Mouse (Mus musculus): ENCODE measurements around the gene Gm13212. TPM values are rescaled to one million over a fixed set of nuclear protein-coding genes. Genes with fewer than 3 reads are reported as not detected.
"Not testable (repeated sequence)": the region's sequence is repeated elsewhere in the genome, so short reads cannot be mapped to it uniquely, and the experiment has no call there.

The Gm13212 gene
- polyA plus RNA-seq (2015; fragmentation: Nextera tagmentation; extraction: Ambion mirVana): 0.65 and 0.70 TPM in 2 replicates

DNA sequence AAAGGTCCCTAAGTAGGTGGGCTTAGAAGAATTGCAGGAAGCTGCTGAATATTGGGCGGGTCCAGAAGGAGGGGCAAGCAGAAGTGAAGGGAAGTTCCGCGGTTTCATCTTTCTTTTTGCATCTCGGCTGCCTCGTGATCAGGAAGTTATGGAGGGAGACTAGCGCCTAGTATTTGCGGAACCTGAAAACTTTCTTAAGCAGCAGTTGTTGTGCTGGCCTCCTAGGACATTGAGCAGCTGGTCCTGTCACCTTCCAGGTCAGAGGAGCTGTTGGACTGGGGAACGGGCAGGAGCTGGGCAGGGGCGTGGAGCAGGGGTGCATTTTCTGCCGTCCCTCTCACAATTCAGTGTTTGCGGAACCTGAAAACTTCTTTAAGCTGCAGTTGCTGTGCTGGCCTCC is at the start of gene Gm13212:
Gene Gm13212 (plus strand): TSS at position 89 of the 400 bp plus-strand sequence.
- WGBS: 12% methylated on average over 11 of the region's 11 CpGs

DNA sequence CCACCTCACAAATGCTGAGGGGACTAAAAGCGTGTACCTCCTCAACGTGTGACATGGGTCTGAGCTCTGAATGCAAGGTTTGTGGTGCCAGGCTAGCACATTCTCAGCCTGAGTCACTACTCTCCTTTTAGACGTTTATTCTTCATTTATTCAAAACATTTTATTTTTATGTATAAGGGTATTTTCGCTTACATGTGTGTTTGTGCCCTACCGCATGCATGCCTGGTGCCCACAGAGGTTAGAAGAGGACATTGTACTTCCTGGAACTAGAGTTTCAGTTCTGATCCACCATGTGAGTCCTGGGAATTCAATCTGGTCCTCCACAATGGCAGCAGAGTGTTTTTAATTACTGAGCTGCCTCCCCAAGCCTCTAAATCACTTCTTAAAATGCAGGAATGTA is 41.1 kb upstream of the Gm13212 start:
- ATAC-seq (ENCODE audit: low FRiP score, low TSS enrichment); DNase-seq (ENCODE audit: low spot score); H3K9ac ChIP-seq (ENCODE audit: low read length); H3K36me3 ChIP-seq (ENCODE audit: control insufficient read depth, insufficient read depth, low read length); H3K27me3 ChIP-seq (ENCODE audit: control insufficient read depth, insufficient read depth, low read length); H3K4me1 ChIP-seq (replicated peaks; ENCODE audit: control insufficient read depth, insufficient read depth); H3K27ac ChIP-seq (replicated peaks); H3K9me3 ChIP-seq (ENCODE audit: control insufficient read depth, low read length); H3K4me2 ChIP-seq (replicated peaks; ENCODE audit: low read depth); H3K4me3 ChIP-seq (ENCODE audit: low read depth, low read length): not testable (repeated sequence)
- 56% methylated on average over 5 of the region's 5 CpGs for WGBS

More for the DNA sequence above, at the start of gene Gm13212:
- H3K27ac ChIP-seq (replicated peaks); ATAC-seq (ENCODE audit: low FRiP score, low TSS enrichment); H3K4me1 ChIP-seq (replicated peaks; ENCODE audit: control insufficient read depth, insufficient read depth); H3K9me3 ChIP-seq (ENCODE audit: control insufficient read depth, low read length); H3K9ac ChIP-seq (ENCODE audit: low read length); H3K27me3 ChIP-seq (ENCODE audit: control insufficient read depth, insufficient read depth, low read length); H3K36me3 ChIP-seq (ENCODE audit: control insufficient read depth, insufficient read depth, low read length): not testable (repeated sequence)
- DNase-seq (ENCODE audit: low spot score): peak; percentile 15
- Histone ChIP-seq H3K4me3 (ENCODE audit: low read depth, low read length) (0 out of 2 replicates have a peak within 1 kb of the TSS, but pooled peaks have one; percentile 10), H3K4me2 (replicated peaks; ENCODE audit: low read depth) (peak within 1 kb of the TSS; percentile 31)

DNA sequence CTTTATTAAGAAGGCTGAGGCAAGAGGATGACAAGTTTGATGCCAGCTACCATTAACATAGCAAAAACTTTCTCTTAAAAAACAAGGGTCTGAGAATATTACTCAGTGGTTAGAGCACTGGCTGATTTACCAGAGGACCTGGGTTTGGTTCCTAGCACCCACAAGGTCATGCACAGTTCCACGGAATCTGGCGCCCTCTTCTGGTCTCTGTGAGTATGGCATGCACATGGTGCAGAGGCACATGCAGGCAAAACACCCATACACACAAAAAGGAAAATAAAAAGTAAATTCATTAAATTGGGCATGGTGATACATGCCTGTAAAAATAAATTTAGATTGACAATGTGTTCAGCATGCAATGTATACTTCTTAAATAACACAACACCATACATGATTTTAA is 39.9 kb upstream of the Gm13212 start:
- ATAC-seq (ENCODE audit: low FRiP score, low TSS enrichment); H3K4me2 ChIP-seq (replicated peaks; ENCODE audit: low read depth); H3K9me3 ChIP-seq (ENCODE audit: control insufficient read depth, low read length); H3K4me1 ChIP-seq (replicated peaks; ENCODE audit: control insufficient read depth, insufficient read depth); DNase-seq (ENCODE audit: low spot score); H3K27ac ChIP-seq (replicated peaks); H3K4me3 ChIP-seq (ENCODE audit: low read depth, low read length); H3K27me3 ChIP-seq (ENCODE audit: control insufficient read depth, insufficient read depth, low read length); H3K9ac ChIP-seq (ENCODE audit: low read length); H3K36me3 ChIP-seq (ENCODE audit: control insufficient read depth, insufficient read depth, low read length): not testable (repeated sequence)
- 22% methylated on average over 2 of the region's 2 CpGs for WGBS
- TF ChIP-seq CTCF (IDR thresholded peaks at IDR 0.05; ENCODE audit: low read depth): 0 out of 2 replicates have a peak, but pooled peaks have one; percentile 1

DNA sequence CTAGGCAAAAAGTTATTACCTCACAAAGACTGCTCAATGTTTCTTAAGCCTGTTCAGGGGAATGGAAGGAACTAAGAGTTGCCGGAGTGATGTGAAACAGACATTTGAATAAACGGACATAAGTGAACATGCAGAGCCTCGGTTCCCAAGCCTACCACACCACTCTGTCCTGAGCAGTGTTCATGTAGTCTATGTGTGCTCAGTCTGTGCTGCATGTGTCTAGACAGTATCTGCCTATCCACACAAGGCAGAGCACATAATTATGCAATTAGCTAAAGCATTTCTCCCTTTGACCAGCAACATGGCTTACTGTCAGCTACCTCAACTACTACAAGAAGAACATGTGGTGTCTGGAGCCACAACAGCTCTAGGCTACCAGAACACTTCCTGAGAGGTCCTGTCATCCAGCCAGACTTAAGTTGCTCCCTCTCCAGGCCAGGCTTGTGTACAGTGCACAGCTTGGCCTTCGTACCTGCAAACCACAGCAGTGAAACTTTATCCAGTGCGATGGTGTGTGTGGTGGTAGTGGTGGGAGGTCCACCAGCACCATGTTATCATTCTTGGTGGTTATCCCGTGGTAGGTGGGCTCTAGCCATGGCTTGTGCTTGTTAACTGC is 39.1 kb upstream of the Gm13212 start:
- not testable (repeated sequence) for H3K4me1 ChIP-seq (replicated peaks; ENCODE audit: control insufficient read depth, insufficient read depth); H3K27me3 ChIP-seq (ENCODE audit: control insufficient read depth, insufficient read depth, low read length); DNase-seq (ENCODE audit: low spot score); H3K27ac ChIP-seq (replicated peaks); H3K36me3 ChIP-seq (ENCODE audit: control insufficient read depth, insufficient read depth, low read length); H3K9ac ChIP-seq (ENCODE audit: low read length); H3K4me3 ChIP-seq (ENCODE audit: low read depth, low read length); H3K4me2 ChIP-seq (replicated peaks; ENCODE audit: low read depth); H3K9me3 ChIP-seq (ENCODE audit: control insufficient read depth, low read length); ATAC-seq (ENCODE audit: low FRiP score, low TSS enrichment)
- 74% methylated on average over 6 of the region's 6 CpGs for WGBS

DNA sequence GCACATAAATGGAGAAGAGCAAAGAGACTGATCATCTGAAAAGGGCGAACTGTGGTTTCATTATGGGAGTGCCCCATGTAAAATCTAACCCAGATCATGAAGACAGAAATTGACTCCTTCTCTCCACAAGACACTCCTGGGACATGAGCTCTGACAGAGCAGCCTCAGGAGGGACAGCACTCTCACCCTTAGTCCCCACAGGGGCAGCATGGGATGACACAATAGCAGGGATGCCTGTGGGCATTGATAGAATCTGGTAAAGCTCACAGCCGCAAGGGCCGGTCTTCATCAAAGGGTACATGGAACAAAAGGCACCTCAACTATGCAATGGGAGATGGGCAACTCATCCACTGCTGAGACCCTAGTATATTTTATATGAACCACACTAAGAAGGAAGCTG is 38.5 kb upstream of the Gm13212 start:
- H3K36me3 ChIP-seq (ENCODE audit: control insufficient read depth, insufficient read depth, low read length); H3K27ac ChIP-seq (replicated peaks); H3K4me3 ChIP-seq (ENCODE audit: low read depth, low read length); H3K27me3 ChIP-seq (ENCODE audit: control insufficient read depth, insufficient read depth, low read length); DNase-seq (ENCODE audit: low spot score); H3K4me2 ChIP-seq (replicated peaks; ENCODE audit: low read depth); H3K4me1 ChIP-seq (replicated peaks; ENCODE audit: control insufficient read depth, insufficient read depth); H3K9me3 ChIP-seq (ENCODE audit: control insufficient read depth, low read length); H3K9ac ChIP-seq (ENCODE audit: low read length): not testable (repeated sequence)
- ATAC-seq (ENCODE audit: low FRiP score, low TSS enrichment): 0 out of 2 replicates have a peak, but pooled peaks have one; percentile 66
- 91% methylated on average over 3 of the region's 3 CpGs for WGBS

DNA sequence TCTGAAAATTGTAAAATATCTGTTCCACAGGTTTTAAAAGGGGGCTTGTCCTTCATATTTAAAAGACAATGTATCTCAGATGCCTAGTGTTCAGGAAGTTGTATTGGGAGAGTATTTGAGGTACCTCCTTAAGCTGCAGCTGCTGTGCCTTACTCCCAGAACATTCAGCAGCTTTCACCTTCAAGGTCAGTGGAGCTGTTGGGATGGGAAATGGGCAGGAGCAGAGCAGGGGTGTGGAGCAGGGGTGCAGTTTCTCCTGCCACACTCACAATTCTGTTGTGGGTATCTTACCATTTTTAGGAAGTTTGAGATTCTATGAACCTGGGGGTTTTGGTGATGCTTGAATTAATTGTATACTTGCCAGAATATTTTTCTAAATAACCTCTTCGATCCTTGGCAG is 28.3 kb upstream of the Gm13212 start:
- 81% methylated on average over 1 of the region's 1 CpGs for WGBS
- no peak for TF ChIP-seq CTCF (IDR thresholded peaks at IDR 0.05; ENCODE audit: low read depth)
- no peak for TF ChIP-seq EP300 (optimal IDR thresholded peaks at IDR 0.05)
- Histone ChIP-seq H3K4me2 (replicated peaks; ENCODE audit: low read depth) (no peak overlapping the region), H3K27ac (replicated peaks) (no peak overlapping the region), H3K36me3 (ENCODE audit: control insufficient read depth, insufficient read depth, low read length) (no peaks in the 10 kb centered on the region), H3K27me3 (ENCODE audit: control insufficient read depth, insufficient read depth, low read length) (no peaks in the 10 kb centered on the region), H3K9me3 (ENCODE audit: control insufficient read depth, low read length) (no peaks in the 10 kb centered on the region; the same call in 1 of the 2 replicates), H3K9ac (ENCODE audit: low read length) (no peak overlapping the region), H3K4me1 (replicated peaks; ENCODE audit: control insufficient read depth, insufficient read depth) (no peaks in the 10 kb centered on the region), H3K4me3 (ENCODE audit: low read depth, low read length) (no peak overlapping the region)
- ATAC-seq (ENCODE audit: low FRiP score, low TSS enrichment) (no peak), DNase-seq (ENCODE audit: low spot score) (no peak)
